Mouse (Mus musculus) neural tube, embryonic 13.5 days (tissue): ENCODE data around the gene Il16. TPM values are rescaled to one million over a fixed set of nuclear protein-coding genes. Genes with fewer than 3 reads are reported as not detected.

Experiments used
- ATAC-seq: fragments of 200-750 bp; cut with Nextera tagmentation; 2 replicates; pipeline ENCODE4 v1.8.0; 2017; ENCODE audit warnings: low read depth, mild to moderate bottlenecking, moderate TSS enrichment, moderate library complexity
- H3K27ac ChIP-seq: fragments of 300-500 bp; sonication (generic); replicated peaks from 2 replicates; pipeline ENCODE4 v1.5.1; 2015; ENCODE audit warnings: moderate library complexity, mild to moderate bottlenecking, inconsistent platforms
- H3K27me3 ChIP-seq: fragments of 300-500 bp; sonication (generic); 2 replicates; pipeline ENCODE4 v1.6.1; 2015; ENCODE audit warnings: mild to moderate bottlenecking, inconsistent platforms
- H3K36me3 ChIP-seq: fragments of 300-500 bp; sonication (generic); 2 replicates; pipeline ENCODE4 v1.6.1; 2015; ENCODE audit warnings: mild to moderate bottlenecking, inconsistent platforms
- H3K4me1 ChIP-seq: fragments of 300-500 bp; sonication (generic); replicated peaks from 2 replicates; pipeline ENCODE4 v1.6.1; 2015; ENCODE audit warnings: inconsistent platforms
- H3K4me2 ChIP-seq: fragments of 300-500 bp; sonication (generic); 2 replicates; pipeline ENCODE4 v1.6.1; 2015; ENCODE audit warnings: inconsistent platforms, mild to moderate bottlenecking, moderate library complexity
- H3K4me3 ChIP-seq: fragments of 300-500 bp; sonication (generic); 2 replicates; pipeline ENCODE4 v1.5.1; 2015; ENCODE audit warnings: mild to moderate bottlenecking, inconsistent platforms
- H3K9ac ChIP-seq: fragments of 300-500 bp; sonication (generic); 2 replicates; pipeline ENCODE4 v1.6.1; 2015; ENCODE audit warnings: moderate library complexity, mild to moderate bottlenecking, inconsistent platforms
- H3K9me3 ChIP-seq: fragments of 300-500 bp; sonication (generic); 2 replicates; pipeline ENCODE4 v1.6.1; 2016; ENCODE audit warnings: inconsistent platforms
- WGBS: fragments of 180-500 bp; shearing (Covaris S2); methylation state at CpG from one replicate; pipeline ENCODE4 v1.1.7; 2015; 5-methylcytosine and 5-hydroxymethylcytosine counted together
- polyA plus RNA-seq: library from polyadenylated mRNA; unstranded; fragments of >200 nt; fragmentation: Nextera tagmentation; extraction: Ambion mirVana; gene quantifications from 2 replicates; pipeline ENCODE4 v1.2.1, GENCODE M21; 2015

Gene Il16
- polyA plus RNA-seq, 1 experiment from 2014 or later, result 1.6 TPM

GRCm38 (mm10) chr7:83734246-83734645 lies 11.3 kb downstream of the Il16 start:
- no peak overlapping the region for H3K27ac ChIP-seq
- WGBS, result 87% methylated on average over 3 of the region's 3 CpGs
- H3K9me3 ChIP-seq, result no peaks in the 10 kb centered on the region
- H3K4me2 ChIP-seq, result no peak overlapping the region
- H3K36me3 ChIP-seq, result no peaks in the 10 kb centered on the region
- no peaks in the 10 kb centered on the region for H3K27me3 ChIP-seq
- no peak overlapping the region for H3K4me3 ChIP-seq
- ATAC-seq, result no peak
- H3K4me1 ChIP-seq, result 0 out of 2 replicates have a peak, but pooled peaks cover 2% of the 10 kb centered on the region
- no peak overlapping the region for H3K9ac ChIP-seq

GRCm38 (mm10) chr7:83732781-83733180 lies 12.7 kb downstream of the Il16 start:
- Histone ChIP-seq H3K4me3 (no peak overlapping the region), H3K36me3 (no peaks in the 10 kb centered on the region), H3K27ac (no peak overlapping the region), H3K9ac (no peak overlapping the region), H3K27me3 (no peaks in the 10 kb centered on the region), H3K9me3 (no peaks in the 10 kb centered on the region), H3K4me2 (no peak overlapping the region), H3K4me1 (no peaks in the 10 kb centered on the region)
- 98% methylated on average over 3 of the region's 3 CpGs for WGBS
- ATAC-seq, result no peak

- no peak overlapping the region for H3K4me3 ChIP-seq
- 84% methylated on average over 15 of the region's 15 CpGs for WGBS
- H3K9me3 ChIP-seq, result no peaks in the 10 kb centered on the region
- H3K36me3 ChIP-seq, result no peaks in the 10 kb centered on the region
- no peak for ATAC-seq
- no peak overlapping the region for H3K9ac ChIP-seq
- no peaks in the 10 kb centered on the region for H3K4me1 ChIP-seq
- no peaks in the 10 kb centered on the region for H3K27me3 ChIP-seq
- H3K27ac ChIP-seq, result no peak overlapping the region
- no peak overlapping the region for H3K4me2 ChIP-seq
These were observed 13.4 kb downstream of the Il16 start for GRCm38 (mm10) chr7:83731961-83732666.

GRCm38 (mm10) chr7:83731297-83731696 lies 14.2 kb downstream of the Il16 start:
- WGBS, result 81% methylated on average over 6 of the region's 6 CpGs
- H3K4me1 ChIP-seq, result no peaks in the 10 kb centered on the region
- no peaks in the 10 kb centered on the region for H3K27me3 ChIP-seq
- no peak overlapping the region for H3K4me3 ChIP-seq
- no peak for ATAC-seq
- no peak overlapping the region for H3K4me2 ChIP-seq
- H3K27ac ChIP-seq, result no peak overlapping the region
- H3K9ac ChIP-seq, result no peak overlapping the region
- H3K9me3 ChIP-seq, result no peaks in the 10 kb centered on the region
- H3K36me3 ChIP-seq, result no peaks in the 10 kb centered on the region

- H3K27me3 ChIP-seq, result no peaks in the 10 kb centered on the region
- no peaks in the 10 kb centered on the region for H3K4me1 ChIP-seq
- no peaks in the 10 kb centered on the region for H3K36me3 ChIP-seq
- no peak overlapping the region for H3K4me2 ChIP-seq
- H3K4me3 ChIP-seq, result no peak overlapping the region
- ATAC-seq, result no peak
- H3K9ac ChIP-seq, result no peak overlapping the region
- 59% methylated on average over 5 of the region's 5 CpGs for WGBS
- no peak overlapping the region for H3K27ac ChIP-seq
- H3K9me3 ChIP-seq, result no peaks in the 10 kb centered on the region
These were observed 18.4 kb downstream of the Il16 start for GRCm38 (mm10) chr7:83726936-83727632.

GRCm38 (mm10) chr7:83725801-83726200 lies 19.7 kb downstream of the Il16 start:
- ATAC-seq, result no peak
- H3K9ac ChIP-seq, result no peak overlapping the region
- H3K4me1 ChIP-seq, result no peaks in the 10 kb centered on the region
- H3K4me2 ChIP-seq, result no peak overlapping the region
- no peaks in the 10 kb centered on the region for H3K27me3 ChIP-seq
- H3K36me3 ChIP-seq, result no peaks in the 10 kb centered on the region
- no peak overlapping the region for H3K27ac ChIP-seq
- no peaks in the 10 kb centered on the region for H3K9me3 ChIP-seq
- no peak overlapping the region for H3K4me3 ChIP-seq

- H3K9ac ChIP-seq, result no peak overlapping the region
- no peak overlapping the region for H3K27ac ChIP-seq
- no peaks in the 10 kb centered on the region for H3K4me1 ChIP-seq
- ATAC-seq, result no peak
- H3K4me3 ChIP-seq, result no peak overlapping the region
- no peak overlapping the region for H3K4me2 ChIP-seq
- H3K27me3 ChIP-seq, result no peaks in the 10 kb centered on the region
- no peaks in the 10 kb centered on the region for H3K9me3 ChIP-seq
- no peaks in the 10 kb centered on the region for H3K36me3 ChIP-seq
- 41% methylated on average over 2 of the region's 2 CpGs for WGBS
These were observed 21.0 kb downstream of the Il16 start for GRCm38 (mm10) chr7:83724541-83724940.

- H3K27me3 ChIP-seq, result no peaks in the 10 kb centered on the region
- H3K36me3 ChIP-seq, result no peaks in the 10 kb centered on the region
- H3K9me3 ChIP-seq, result no peaks in the 10 kb centered on the region
- no peak overlapping the region for H3K9ac ChIP-seq
- ATAC-seq, result no peak
- no peaks in the 10 kb centered on the region for H3K4me1 ChIP-seq
- no peak overlapping the region for H3K4me2 ChIP-seq
- H3K27ac ChIP-seq, result no peak overlapping the region
- no peak overlapping the region for H3K4me3 ChIP-seq
These were observed 21.6 kb downstream of the Il16 start for GRCm38 (mm10) chr7:83723954-83724353.

GRCm38 (mm10) chr7:83723221-83723620 lies 22.3 kb downstream of the Il16 start:
- no peak overlapping the region for H3K27ac ChIP-seq
- no peaks in the 10 kb centered on the region for H3K9me3 ChIP-seq
- H3K27me3 ChIP-seq, result no peaks in the 10 kb centered on the region
- H3K36me3 ChIP-seq, result no peaks in the 10 kb centered on the region
- H3K4me3 ChIP-seq, result no peak overlapping the region
- no peak for ATAC-seq
- no peak overlapping the region for H3K4me2 ChIP-seq
- H3K9ac ChIP-seq, result no peak overlapping the region
- H3K4me1 ChIP-seq, result no peaks in the 10 kb centered on the region
- 90% methylated on average over 8 of the region's 8 CpGs for WGBS

- no peak overlapping the region for H3K9ac ChIP-seq
- no peak for ATAC-seq
- WGBS, result 87% methylated on average over 14 of the region's 14 CpGs
- H3K4me1 ChIP-seq, result no peaks in the 10 kb centered on the region
- H3K4me3 ChIP-seq, result no peak overlapping the region
- no peak overlapping the region for H3K4me2 ChIP-seq
- no peaks in the 10 kb centered on the region for H3K36me3 ChIP-seq
- H3K27me3 ChIP-seq, result no peaks in the 10 kb centered on the region
- no peaks in the 10 kb centered on the region for H3K9me3 ChIP-seq
- H3K27ac ChIP-seq, result no peak overlapping the region
These were observed 23.0 kb downstream of the Il16 start for GRCm38 (mm10) chr7:83722485-83722884.

- Histone ChIP-seq H3K4me3 (no peak overlapping the region), H3K4me2 (no peak overlapping the region), H3K36me3 (no peaks in the 10 kb centered on the region), H3K9ac (no peak overlapping the region), H3K9me3 (no peaks in the 10 kb centered on the region), H3K27me3 (no peaks in the 10 kb centered on the region), H3K27ac (no peak overlapping the region), H3K4me1 (no peaks in the 10 kb centered on the region)
- 85% methylated on average over 8 of the region's 8 CpGs for WGBS
- no peak for ATAC-seq
These were observed 25.3 kb downstream of the Il16 start for GRCm38 (mm10) chr7:83720231-83720630.

GRCm38 (mm10) chr7:83717021-83717725 lies 28.4 kb downstream of the Il16 start:
- H3K4me1 ChIP-seq, result no peaks in the 10 kb centered on the region
- H3K4me3 ChIP-seq, result no peak overlapping the region
- 66% methylated on average over 5 of the region's 5 CpGs for WGBS
- H3K36me3 ChIP-seq, result no peaks in the 10 kb centered on the region
- H3K4me2 ChIP-seq, result no peak overlapping the region
- H3K9ac ChIP-seq, result no peak overlapping the region
- H3K27ac ChIP-seq, result no peak overlapping the region
- no peak for ATAC-seq
- no peaks in the 10 kb centered on the region for H3K9me3 ChIP-seq
- no peaks in the 10 kb centered on the region for H3K27me3 ChIP-seq
